Mouse (Mus musculus) frontal cortex, postnatal 10 days (tissue): ENCODE measurements around the gene Extl1.

ENCODE experiments used
- DNase-seq, 2 experiments: peaks; one replicate each; pipeline ENCODE4 v3.0.0; 2022; ENCODE audit warnings: low spot score in 2 of 2, mixed read lengths in 1 of 2

Extl1 gene

GRCm38 (mm10) chr4:134391636-134392035, 8.0 kb upstream of the Extl1 start:
- DNase-seq: no peak

DNA sequence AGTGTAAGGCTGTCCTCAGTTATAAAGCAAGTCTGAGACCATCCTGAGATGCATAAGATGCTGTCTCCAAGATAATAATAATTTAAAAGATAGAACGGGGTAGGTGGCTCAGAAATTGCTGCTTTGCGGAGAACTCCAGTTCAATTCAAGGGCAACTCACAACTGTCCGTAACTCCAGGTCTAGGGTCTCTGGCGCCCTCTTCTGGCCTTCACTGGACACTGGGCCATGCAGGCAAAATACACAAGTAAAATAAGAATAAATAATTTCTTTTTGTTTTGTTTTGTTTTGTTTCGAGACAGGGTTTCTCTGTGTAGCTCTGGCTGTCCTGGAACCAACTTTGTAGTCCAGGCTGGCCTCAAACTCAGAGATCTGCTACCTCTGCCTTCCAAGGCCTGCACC, 4.7 kb upstream of the Extl1 start:
- no peak for DNase-seq

DNA sequence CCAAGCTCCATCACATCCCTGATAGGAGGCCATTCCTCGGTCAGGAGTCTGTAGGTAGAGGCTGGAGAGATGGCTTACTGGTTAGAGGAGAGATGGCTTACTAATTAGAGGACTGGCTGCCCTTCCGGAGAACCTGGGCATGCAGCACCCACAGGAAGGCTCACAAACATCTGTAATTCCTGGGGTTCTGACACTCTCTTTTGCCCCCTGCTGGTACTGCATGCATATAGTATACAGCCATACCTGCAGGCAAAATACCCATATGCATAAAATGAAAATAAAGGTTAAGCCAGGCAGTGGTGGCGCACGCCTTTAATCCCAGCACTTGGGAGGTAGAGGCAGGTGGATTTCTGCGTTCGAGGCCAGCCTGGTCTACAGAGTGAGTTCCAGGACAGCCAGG, 3.6 kb upstream of the Extl1 start:
- DNase-seq: no peak

DNA sequence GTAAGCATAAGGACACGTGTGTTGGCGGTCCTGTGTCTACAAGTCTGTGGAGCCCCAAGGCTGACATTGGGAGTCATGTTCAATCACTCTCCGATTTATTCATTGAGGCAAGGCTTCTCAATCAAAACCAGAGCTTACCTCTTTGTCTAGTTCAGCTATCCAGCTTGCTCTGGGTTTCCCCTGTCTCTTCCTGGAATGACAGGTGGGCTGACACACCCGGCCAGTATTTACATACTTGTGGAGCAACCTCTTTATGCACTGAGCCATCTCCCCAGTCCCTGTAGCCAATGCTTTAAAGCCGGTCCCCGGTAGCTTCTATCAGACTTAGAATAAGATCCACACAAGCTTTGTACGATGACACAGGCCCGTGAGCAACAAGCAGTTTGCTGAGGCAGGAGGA, 4.1 kb downstream of the Extl1 start:
- DNase-seq: no peak

GRCm38 (mm10) chr4:134378089-134378615, 5.5 kb downstream of the Extl1 start:
- DNase-seq: no peak

DNA sequence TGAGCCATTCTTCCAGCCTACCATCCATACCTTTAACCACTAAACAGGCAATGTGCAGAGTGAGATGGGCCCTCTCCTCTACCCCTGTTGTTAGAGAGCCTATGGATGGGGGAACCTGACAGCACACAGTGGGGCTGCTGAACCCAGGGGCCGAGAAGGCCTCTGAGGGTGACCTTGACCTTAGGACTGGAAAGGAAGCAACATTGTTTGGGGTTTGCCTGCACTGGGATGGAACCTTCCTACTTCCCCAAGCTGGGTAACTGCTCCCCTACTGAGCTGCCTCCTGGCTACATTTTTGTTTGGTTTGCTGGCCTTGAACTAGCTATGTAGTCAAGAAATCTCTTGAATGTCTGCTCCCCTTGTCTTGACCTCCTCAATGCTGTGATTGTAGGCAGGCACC, 9.3 kb downstream of the Extl1 start:
- no peak for DNase-seq

DNA sequence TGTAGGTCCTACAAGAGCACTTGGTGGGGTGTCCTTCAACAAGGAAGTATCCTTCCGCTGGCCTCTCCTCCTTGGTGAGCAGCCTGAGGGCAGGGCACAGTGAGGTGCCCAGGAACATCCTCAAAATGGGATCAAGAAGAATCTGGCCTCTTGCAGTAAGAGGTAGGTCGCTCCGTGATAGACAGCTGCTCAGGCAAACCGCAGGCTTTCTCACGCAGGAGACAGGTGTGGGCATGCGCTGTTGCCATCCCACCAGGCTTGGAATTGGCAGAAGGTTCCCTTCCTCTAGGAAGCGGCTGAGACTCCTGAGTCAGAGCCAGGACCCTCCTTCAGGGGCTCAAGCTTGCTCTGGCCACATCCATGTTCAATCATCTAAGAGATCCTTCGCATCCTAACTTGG, 10.4 kb downstream of the Extl1 start:
- no peak for DNase-seq

DNA sequence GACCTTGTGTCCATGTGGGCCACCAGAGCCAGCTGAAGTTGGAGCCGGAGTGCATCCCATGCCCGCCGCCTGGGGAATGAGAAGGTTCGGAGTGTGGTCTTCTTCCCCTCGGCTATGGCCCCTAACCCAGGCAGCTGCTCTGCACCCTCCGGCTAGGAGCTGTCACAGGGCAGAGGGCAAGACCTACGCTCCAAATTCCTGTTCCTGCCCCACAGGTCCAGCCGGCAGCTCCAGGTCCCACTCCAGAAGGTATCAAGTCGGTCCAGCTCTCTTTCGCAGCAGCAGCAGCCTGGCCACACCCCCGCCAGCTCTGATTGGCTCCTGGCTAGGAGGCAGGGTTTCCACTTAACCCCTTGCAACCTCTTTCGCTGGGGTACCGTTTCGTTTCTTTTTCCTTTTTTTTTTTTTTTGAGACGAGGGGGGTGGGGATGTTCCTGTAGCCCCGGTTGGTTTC, 11.3 kb downstream of the Extl1 start:
- DNase-seq: peak; percentile 68 to 79

- no peak for DNase-seq
Measured at GRCm38 (mm10) chr4:134371316-134371855, 12.3 kb downstream of the Extl1 start.

DNA sequence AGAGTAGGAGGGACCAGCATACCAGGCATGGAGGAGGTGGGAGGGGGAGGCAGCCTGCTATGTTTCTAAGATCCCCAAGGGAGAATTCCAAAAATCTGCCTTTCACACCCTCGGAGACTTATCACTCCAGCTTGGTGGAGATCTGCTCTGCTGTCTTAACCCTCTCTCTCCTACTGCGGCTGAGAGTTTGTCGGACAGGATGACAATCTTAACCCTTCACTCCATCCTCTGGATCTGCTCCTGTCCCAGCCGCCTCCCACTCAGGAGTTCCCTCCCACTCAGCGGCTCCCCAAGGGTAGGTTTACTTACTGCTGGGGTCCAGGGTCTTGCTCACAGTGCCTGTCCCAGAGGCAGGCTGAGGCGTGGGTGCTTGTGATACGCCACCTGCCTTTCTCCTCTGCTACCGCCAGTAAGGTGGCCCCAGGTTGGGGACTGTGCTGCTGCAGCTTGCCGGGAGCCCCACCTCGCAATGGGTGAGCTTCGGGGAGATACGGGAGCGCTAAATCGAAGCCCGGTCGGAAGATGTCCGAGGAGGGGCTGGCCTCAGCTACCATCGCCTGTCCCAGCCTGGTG, 12.9 kb downstream of the Extl1 start:
- peak in 1 of 2 experiments; percentile 58 for DNase-seq

- DNase-seq: no peak
Measured at GRCm38 (mm10) chr4:134365280-134365679, 18.4 kb downstream of the Extl1 start.

- DNase-seq: no peak
Measured at GRCm38 (mm10) chr4:134362586-134362985, 21.1 kb downstream of the Extl1 start.

- no peak for DNase-seq
Measured at GRCm38 (mm10) chr4:134362124-134362523, 21.5 kb downstream of the Extl1 start.

- DNase-seq: no peak
Measured at GRCm38 (mm10) chr4:134361215-134361614, 22.4 kb downstream of the Extl1 start.

GRCm38 (mm10) chr4:134359649-134360048, 24.0 kb downstream of the Extl1 start:
- no peak for DNase-seq

- no peak for DNase-seq
Measured at GRCm38 (mm10) chr4:134357461-134357771, 26.2 kb downstream of the Extl1 start.

DNA sequence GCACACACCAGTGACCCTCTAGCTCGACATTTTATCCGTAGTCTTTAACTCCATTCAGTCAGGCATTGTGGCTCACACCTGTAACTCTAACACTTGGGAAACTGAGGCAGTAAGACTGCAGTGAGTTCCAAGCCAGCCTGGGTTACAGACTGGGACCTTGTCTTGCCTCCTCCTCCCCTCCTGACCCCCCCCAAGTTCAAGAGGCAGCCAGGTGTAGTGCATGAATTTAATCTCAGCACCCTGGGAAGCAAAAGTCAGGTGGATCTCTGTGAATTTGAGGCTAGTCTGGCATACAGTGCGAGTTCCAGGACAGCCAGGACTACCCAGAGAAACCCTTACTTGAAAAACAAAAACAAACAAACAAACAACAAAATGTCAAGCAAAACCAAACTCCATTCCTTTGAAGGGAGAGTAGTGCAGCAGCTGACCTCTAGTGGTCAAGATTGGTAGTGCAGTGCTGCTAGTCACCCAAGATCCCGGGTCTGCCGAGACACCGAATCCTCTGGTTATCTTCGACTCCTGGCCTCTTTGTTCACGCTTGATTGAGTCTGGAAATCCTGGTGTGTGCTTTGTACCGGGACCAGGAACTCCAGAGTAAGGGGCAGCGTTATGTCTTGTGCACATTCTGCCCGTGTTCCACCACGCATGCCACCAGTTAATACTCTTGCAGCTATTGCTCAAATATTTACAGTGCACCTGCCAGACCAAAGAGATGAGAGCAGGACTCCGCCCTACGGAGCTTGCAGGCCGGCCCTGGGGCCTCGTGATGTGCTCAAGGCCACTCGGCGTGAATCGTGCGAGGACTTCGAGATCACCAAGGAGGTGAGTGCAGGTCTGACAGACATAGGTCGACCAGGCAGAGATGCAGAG, 26.8 kb downstream of the Extl1 start:
- peak in 1 of 2 experiments; percentile 74 for DNase-seq

GRCm38 (mm10) chr4:134355841-134356452, 27.7 kb downstream of the Extl1 start:
- DNase-seq: no peak

GRCm38 (mm10) chr4:134353527-134354409, 29.9 kb downstream of the Extl1 start:
- no peak for DNase-seq

DNA sequence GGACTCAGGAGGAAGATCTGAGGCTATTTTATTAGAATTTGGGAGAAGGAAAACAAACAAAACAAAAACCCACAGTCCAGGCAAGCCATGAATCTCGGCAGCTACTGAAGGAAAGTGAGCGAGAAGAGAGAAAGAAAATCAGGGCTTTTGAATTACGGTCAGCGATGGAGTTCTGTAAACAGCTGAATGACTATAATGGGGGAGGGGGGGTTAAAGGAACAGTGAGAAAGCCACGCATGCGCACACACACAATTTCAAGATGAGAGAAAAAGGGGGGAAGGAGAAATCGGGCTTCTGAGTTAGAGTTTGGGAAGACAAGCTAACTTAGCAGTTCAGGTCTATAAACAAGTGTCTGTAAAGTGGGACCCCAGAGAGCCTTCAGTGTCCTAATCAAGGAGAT, 30.7 kb downstream of the Extl1 start:
- DNase-seq: no peak

- DNase-seq: no peak
Measured at GRCm38 (mm10) chr4:134352261-134352707, 31.4 kb downstream of the Extl1 start.
